Mouse (Mus musculus) stomach, embryonic 14.5 days (tissue): ENCODE measurements around the gene Nhlh1. TPM values are rescaled to one million over a fixed set of nuclear protein-coding genes. Genes with fewer than 3 reads are reported as not detected.
A peak's percentile ranks its signal among the peaks of the same experiment; 100 is the strongest.

Experiments used
- ATAC-seq: fragments of 200-750 bp; cut with Nextera tagmentation; 2 replicates; pipeline ENCODE4 v1.8.0; 2017; ENCODE audit warnings: low read depth, moderate TSS enrichment; ENCODE audit not compliant: insufficient number of reproducible peaks, insufficient read depth, low FRiP score
- H3K27ac ChIP-seq: fragments of 300-500 bp; sonication (generic); 2 replicates; pipeline ENCODE4 v1.5.1; 2014; ENCODE audit warnings: mild to moderate bottlenecking, low read length, moderate library complexity, mixed read lengths
- H3K27me3 ChIP-seq: fragments of 300-500 bp; sonication (generic); 2 replicates; pipeline ENCODE4 v1.6.1; 2014; ENCODE audit warnings: low read length, control low read depth, mixed read lengths; ENCODE audit not compliant: control insufficient read depth, insufficient read depth
- H3K36me3 ChIP-seq: fragments of 300-500 bp; sonication (generic); 2 replicates; pipeline ENCODE4 v1.6.1; 2014; ENCODE audit warnings: mild to moderate bottlenecking, control low read depth, low read length, moderate library complexity, mixed read lengths; ENCODE audit not compliant: control insufficient read depth, insufficient read depth
- H3K4me1 ChIP-seq: fragments of 300-500 bp; sonication (generic); 2 replicates; pipeline ENCODE4 v1.6.1; 2014; ENCODE audit warnings: low read length, control low read depth, mixed read lengths; ENCODE audit not compliant: control insufficient read depth, insufficient read depth
- H3K4me2 ChIP-seq: fragments of 300-500 bp; sonication (generic); replicated peaks from 2 replicates; pipeline ENCODE4 v1.6.1; 2014; ENCODE audit warnings: low read depth, low read length, control low read depth
- H3K4me3 ChIP-seq: fragments of 300-500 bp; sonication (generic); 2 replicates; pipeline ENCODE4 v1.5.1; 2014; ENCODE audit warnings: low read depth, low read length, control low read depth
- H3K9ac ChIP-seq: fragments of 300-500 bp; sonication (generic); replicated peaks from 2 replicates; pipeline ENCODE4 v1.6.1; 2014; ENCODE audit warnings: low read depth, mild to moderate bottlenecking, control low read depth, low read length, moderate library complexity, mixed read lengths
- H3K9me3 ChIP-seq: fragments of 300-500 bp; sonication (generic); 2 replicates; pipeline ENCODE4 v1.6.1; 2016; ENCODE audit warnings: low read depth, low read length, control low read depth; ENCODE audit not compliant: control insufficient read depth
- WGBS: fragments of 180-500 bp; shearing (Covaris S2); extraction: QIAGEN DNeasy Blood & Tissue Kit; methylation state at CpG from one replicate; pipeline ENCODE4 v1.1.7; 2014; 5-methylcytosine and 5-hydroxymethylcytosine counted together
- polyA plus RNA-seq: library from polyadenylated mRNA; unstranded; fragments of >200 nt; fragmentation: Nextera tagmentation; extraction: Ambion mirVana; gene quantifications from 2 replicates; pipeline ENCODE4 v1.2.1, GENCODE M21; 2014

Gene Nhlh1
- polyA plus RNA-seq, 1 experiment from 2014 or later = not detected

DNA sequence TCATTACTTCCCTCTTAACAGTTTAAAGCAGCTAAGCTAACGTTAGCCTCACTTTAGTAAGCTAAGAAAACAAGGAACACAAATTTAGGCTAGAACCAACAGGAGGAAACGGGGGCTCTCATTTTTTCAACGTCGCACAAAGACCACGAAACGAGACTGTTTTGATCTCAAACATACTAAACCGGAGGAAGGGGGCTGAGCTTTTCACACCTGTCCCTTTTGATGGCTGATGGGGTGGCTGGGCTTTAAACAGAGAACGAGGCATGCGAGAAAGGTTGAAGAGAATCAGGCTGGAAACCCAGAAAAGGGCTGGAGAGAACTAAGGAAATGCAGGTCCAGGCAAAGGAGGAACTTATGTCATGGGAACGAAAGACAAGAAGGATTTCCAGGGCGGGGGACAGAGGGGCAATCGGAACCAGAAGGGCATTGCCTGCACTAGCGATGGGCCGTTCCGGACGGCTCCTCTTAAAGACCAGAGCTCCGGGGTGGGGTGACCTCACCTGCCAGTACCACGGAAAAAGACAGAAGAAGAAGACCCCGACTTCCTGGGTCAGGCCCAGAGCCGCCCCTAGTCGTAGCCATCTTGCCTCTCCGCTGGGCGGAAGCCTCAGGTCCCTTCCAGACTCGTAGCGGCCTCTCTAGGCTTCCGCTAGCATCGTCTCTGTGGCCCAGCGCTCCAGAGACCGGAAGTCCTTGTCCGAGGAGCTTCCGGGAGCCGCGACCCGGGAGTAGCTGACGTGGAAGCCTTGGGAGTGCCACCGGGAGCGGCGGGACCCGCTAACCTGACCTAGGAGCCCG lies 24.9 kb upstream of the Nhlh1 start, which contains the start of the genes Copa and Ncstn:
Copa (plus strand) TSS at position 429 of the 798 bp plus-strand sequence.
Ncstn (minus strand) TSS at position 695 of the 798 bp plus-strand sequence.
- peak; percentile 98 for ATAC-seq
- Histone ChIP-seq H3K4me2 (peak within 1 kb of the TSS; percentile 42), H3K4me3 (peak within 1 kb of the TSS; percentile 78), H3K4me1 (peaks cover 17% of the 10 kb centered on the region; the same call in 1 of the 2 replicates), H3K27ac (peak within 1 kb of the TSS; percentile 71; the same call in 1 of the 2 replicates), H3K9ac (peak within 1 kb of the TSS; percentile 75), H3K9me3 (no peaks in the 10 kb centered on the region), H3K27me3 (no peaks in the 10 kb centered on the region), H3K36me3 (peaks cover 24% of the 10 kb centered on the region)
- under 1% methylated on average over 40 of the region's 40 CpGs for WGBS

DNA sequence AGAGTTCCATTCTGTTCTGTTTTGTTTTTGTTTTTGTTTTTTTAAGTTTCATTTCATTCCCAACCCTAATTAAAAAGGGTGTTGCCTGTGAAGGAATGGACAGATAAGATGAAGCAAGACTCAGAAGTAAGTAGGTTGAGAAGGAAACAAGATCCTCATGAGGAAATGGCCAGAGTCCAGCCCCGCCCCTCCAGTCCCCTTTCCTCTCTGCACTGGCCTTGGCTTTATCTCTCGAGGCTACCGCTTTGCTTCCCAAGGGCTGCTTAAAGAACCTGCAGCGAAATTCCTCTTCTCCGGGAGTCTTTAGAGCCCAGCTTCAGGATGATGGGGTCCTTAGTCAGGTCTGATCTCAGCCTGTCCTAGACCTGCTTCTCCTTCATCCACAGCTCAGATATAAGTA lies 20.6 kb upstream of the Nhlh1 start:
- peaks cover 47% of the 10 kb centered on the region for H3K36me3 ChIP-seq
- no peak overlapping the region for H3K4me2 ChIP-seq
- no peak overlapping the region for H3K27ac ChIP-seq

DNA sequence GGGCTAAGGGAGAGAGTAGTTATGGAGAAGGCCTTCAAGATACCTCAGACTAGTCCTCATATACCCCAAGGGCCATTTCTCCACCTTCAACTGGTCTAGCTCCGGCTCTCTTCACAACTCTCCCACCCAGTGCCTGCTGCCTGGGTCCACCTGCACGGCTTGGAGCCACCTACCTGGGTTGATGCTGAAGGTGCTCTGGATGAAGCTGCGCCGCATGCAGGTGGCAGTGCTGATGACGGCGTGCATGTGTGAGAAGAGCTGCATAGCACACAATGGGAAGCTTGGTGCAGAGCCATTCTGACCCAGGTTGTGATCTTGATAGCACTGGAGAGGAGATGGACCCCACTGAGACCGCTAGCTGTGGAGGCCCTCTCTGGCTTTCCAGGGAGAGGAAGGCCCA lies 15.2 kb upstream of the Nhlh1 start:
- 92% methylated on average over 7 of the region's 7 CpGs for WGBS
- Histone ChIP-seq H3K27me3 (no peaks in the 10 kb centered on the region), H3K36me3 (peaks cover 81% of the 10 kb centered on the region), H3K9me3 (no peaks in the 10 kb centered on the region), H3K27ac (no peak overlapping the region), H3K4me3 (no peak overlapping the region), H3K9ac (no peak overlapping the region), H3K4me1 (no peaks in the 10 kb centered on the region), H3K4me2 (no peak overlapping the region)
- ATAC-seq = no peak

More for the DNA sequence above, 20.6 kb upstream of the Nhlh1 start:
- Histone ChIP-seq H3K4me1 (peaks cover 5% of the 10 kb centered on the region; the same call in 1 of the 2 replicates), H3K9me3 (no peaks in the 10 kb centered on the region), H3K27me3 (no peaks in the 10 kb centered on the region), H3K9ac (no peak overlapping the region), H3K4me3 (no peak overlapping the region)
- ATAC-seq = no peak
- WGBS = 71% methylated on average over 5 of the region's 5 CpGs

DNA sequence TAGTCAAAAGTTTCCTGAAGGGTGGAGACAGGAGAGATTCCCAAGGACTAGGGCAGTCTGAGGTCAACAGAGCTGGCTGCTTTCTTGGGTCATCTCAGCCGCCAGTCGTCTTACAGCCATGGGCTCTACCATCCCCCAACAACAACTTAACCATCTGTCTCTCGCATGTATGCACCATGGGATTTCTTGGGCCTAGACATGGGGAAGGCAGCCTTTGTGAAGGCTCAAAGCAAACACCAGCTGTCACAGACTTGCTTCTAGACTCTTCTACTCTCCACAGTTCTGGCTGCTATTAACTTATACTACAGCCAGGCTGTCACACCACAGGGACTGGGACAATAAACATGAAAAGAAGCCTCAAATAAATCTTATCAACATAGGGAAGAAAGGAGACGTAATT lies 14.2 kb upstream of the Nhlh1 start:
- no peaks in the 10 kb centered on the region for H3K9me3 ChIP-seq
- 0 out of 2 replicates have a peak, but pooled peaks have one; percentile 15 for ATAC-seq
- WGBS = 82% methylated on average over 4 of the region's 4 CpGs
- H3K36me3 ChIP-seq = peaks cover 92% of the 10 kb centered on the region
- H3K9ac ChIP-seq = no peak overlapping the region
- H3K4me1 ChIP-seq = no peaks in the 10 kb centered on the region
- H3K27me3 ChIP-seq = no peaks in the 10 kb centered on the region
- H3K4me2 ChIP-seq = no peak overlapping the region
- no peak overlapping the region for H3K27ac ChIP-seq
- no peak overlapping the region for H3K4me3 ChIP-seq

DNA sequence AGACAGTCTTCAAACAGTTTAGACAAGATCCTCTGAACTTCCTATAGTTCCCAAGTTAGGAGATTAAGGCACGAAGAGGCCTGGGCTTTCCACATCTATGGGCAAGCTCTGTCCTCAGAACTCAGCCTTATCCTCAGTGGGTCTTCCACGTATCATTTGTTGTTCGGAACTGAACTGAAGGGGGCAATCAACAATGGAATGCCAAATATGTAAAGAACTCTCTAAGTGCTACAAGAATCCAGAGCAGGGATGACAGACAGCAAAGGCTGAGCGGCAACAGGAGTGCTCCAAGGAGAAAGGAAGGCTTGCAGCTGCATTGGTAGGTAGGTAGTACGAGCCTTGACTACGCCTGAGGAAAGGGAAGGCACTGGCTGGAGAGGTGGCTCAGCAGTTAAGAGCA lies 12.9 kb upstream of the Nhlh1 start:
- Histone ChIP-seq H3K27ac (no peak overlapping the region), H3K9me3 (no peaks in the 10 kb centered on the region), H3K36me3 (peaks cover 97% of the 10 kb centered on the region), H3K4me1 (no peaks in the 10 kb centered on the region), H3K9ac (no peak overlapping the region), H3K27me3 (no peaks in the 10 kb centered on the region), H3K4me2 (no peak overlapping the region), H3K4me3 (no peak overlapping the region)
- ATAC-seq = no peak
- 40% methylated on average over 6 of the region's 6 CpGs for WGBS

DNA sequence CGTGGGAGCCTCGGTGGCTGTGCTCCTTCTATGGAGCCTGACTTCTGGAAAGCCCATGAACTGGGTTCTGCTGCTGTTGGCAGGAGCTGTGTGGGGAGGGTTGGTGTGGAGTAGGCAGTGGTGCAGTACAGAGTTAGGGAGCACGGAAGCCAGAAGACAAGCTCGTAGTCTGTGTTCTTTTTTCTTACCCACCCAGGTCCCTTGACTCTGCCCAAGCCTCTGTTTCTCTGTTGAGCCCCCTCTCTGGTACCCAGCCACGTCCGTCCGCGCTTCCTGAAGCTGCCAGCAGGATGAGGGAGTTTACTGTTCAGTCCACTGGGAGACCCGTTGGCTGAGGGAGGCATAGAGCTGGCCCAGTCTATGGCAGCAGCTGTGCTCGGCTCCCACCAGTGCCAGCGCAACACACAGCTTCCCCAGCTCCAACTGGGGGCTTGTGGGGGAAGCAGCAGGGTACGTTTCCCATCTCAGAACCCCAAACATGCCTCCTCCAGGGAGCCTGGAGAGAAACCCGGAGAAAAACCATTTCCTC lies 7.3 kb upstream of the Nhlh1 start:
- ATAC-seq = no peak
- no peaks in the 10 kb centered on the region for H3K4me1 ChIP-seq
- no peaks in the 10 kb centered on the region for H3K9me3 ChIP-seq
- WGBS = 70% methylated on average over 13 of the region's 13 CpGs
- H3K4me3 ChIP-seq = no peak overlapping the region
- H3K27me3 ChIP-seq = no peaks in the 10 kb centered on the region
- H3K4me2 ChIP-seq = no peak overlapping the region
- peaks cover 53% of the 10 kb centered on the region for H3K36me3 ChIP-seq
- H3K27ac ChIP-seq = no peak overlapping the region
- no peak overlapping the region for H3K9ac ChIP-seq

DNA sequence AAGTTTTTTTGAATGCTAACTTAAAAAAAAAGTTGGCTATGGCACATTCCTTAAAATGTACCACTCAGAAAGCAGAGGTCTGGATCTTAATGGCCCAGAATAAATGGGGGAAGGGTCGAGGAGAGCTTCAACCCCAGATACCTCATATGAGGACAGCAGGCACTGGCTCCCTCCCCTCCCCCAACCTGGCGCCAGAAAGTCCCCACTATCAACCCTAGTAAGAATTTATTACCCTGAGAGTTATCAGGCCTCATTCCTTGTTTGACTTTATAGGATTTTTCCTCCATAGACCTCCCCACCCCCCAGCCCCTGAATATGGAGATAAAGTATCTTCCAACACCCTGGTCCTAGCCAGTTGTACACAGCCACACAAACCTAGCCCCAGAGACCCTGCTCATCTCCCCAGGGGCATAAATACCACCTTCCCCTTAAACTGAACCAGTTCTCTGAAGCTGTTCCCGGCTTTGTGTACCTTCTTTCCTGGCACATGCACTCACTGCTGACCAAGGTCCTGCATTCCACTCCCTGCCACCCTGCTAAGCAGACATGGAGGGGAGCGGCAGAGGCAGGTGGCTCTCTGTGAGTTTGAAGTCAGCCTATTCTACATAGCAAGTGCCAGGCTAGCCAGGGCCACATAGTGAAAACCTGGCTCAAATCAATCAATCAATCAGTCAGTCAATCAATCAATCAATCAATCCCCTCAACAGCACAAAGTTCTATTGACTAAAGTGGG lies 6.1 kb upstream of the Nhlh1 start:
- 31% methylated on average over 4 of the region's 4 CpGs for WGBS
- H3K9me3 ChIP-seq = no peaks in the 10 kb centered on the region
- no peak overlapping the region for H3K27ac ChIP-seq
- no peak overlapping the region for H3K4me3 ChIP-seq
- no peak overlapping the region for H3K9ac ChIP-seq
- H3K36me3 ChIP-seq = peaks cover 41% of the 10 kb centered on the region
- no peak for ATAC-seq
- H3K4me2 ChIP-seq = no peak overlapping the region
- no peaks in the 10 kb centered on the region for H3K27me3 ChIP-seq
- no peaks in the 10 kb centered on the region for H3K4me1 ChIP-seq

DNA sequence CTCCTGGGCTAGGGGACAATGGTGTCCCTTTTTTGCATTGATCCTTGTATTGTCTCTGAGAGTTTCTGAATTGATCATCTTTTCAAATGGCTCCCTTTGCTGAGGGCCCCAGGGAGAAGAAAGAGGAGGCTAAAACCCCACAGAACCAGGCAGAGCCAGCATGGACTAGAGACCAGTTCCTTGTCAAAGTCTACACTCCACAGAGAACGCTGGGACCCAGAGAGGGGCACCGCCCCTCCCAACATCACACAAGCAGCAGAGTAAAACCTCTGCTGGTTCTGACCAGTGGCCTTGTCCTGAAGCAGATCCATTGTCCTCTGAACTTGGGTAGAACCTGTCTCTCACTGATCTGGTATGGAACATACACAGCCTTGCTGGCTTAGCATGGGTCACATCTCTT lies 4.7 kb upstream of the Nhlh1 start:
- Histone ChIP-seq H3K9me3 (no peaks in the 10 kb centered on the region), H3K27ac (no peak overlapping the region), H3K27me3 (no peaks in the 10 kb centered on the region), H3K4me3 (no peak overlapping the region), H3K4me1 (no peaks in the 10 kb centered on the region), H3K36me3 (peaks cover 27% of the 10 kb centered on the region), H3K4me2 (no peak overlapping the region), H3K9ac (no peak overlapping the region)
- ATAC-seq = no peak
- 78% methylated on average over 2 of the region's 2 CpGs for WGBS
